Mouse (Mus musculus): Measurements from ENCODE around the gene Gm10696.
"Not testable (repeated sequence)": the region's sequence is repeated elsewhere in the genome, so short reads cannot be mapped to it uniquely, and the experiment has no call there.

Gene Gm10696

GRCm38 (mm10) chr3:94178093-94178492 lies at the start of gene Gm10696:
Gene Gm10696 (minus strand): TSS chr3:94178193.
- not testable (repeated sequence) for DNase-seq (ENCODE audit: extremely low spot score, low spot score)

GRCm38 (mm10) chr3:94196414-94196813 lies 18.4 kb upstream of the Gm10696 start, which contains the start of gene Gm5286:
Gene Gm5286 (plus strand): TSS chr3:94196714.
- DNase-seq (ENCODE audit: extremely low spot score, low spot score): not testable (repeated sequence)

GRCm38 (mm10) chr3:94167351-94167750 lies 10.6 kb downstream of the Gm10696 start:
- not testable (repeated sequence) for DNase-seq (ENCODE audit: extremely low spot score, low spot score)

All from neural tube, embryonic 10.5 days (tissue).